Mouse (Mus musculus) ES-Bruce4 (cell line): ENCODE data around the gene Gm3298. TPM values are rescaled to one million over a fixed set of nuclear protein-coding genes. Genes with fewer than 3 reads are reported as not detected.
"Not testable (repeated sequence)": the region's sequence is repeated elsewhere in the genome, so short reads cannot be mapped to it uniquely, and the experiment has no call there.

Experiments used
- H3K27ac ChIP-seq: 2 replicates; pipeline ENCODE4 v1.5.1; 2012; ENCODE audit warnings: low read length, inconsistent platforms; ENCODE audit not compliant: insufficient read depth
- H3K27me3 ChIP-seq: 2 replicates; pipeline ENCODE4 v1.6.1; 2012; ENCODE audit warnings: mild to moderate bottlenecking, low read length, inconsistent platforms; ENCODE audit not compliant: control insufficient read depth, poor library complexity, insufficient read depth, severe bottlenecking
- H3K36me3 ChIP-seq: 2 replicates; pipeline ENCODE4 v1.6.1; 2012; ENCODE audit warnings: inconsistent platforms, mild to moderate bottlenecking, low read length, moderate library complexity; ENCODE audit not compliant: control insufficient read depth, poor library complexity, insufficient read depth, severe bottlenecking
- H3K4me1 ChIP-seq: one replicate; pipeline ENCODE4 v1.8.1; 2011; ENCODE audit warnings: low read length; ENCODE audit not compliant: control insufficient read depth, insufficient read depth
- H3K4me3 ChIP-seq: 2 replicates; pipeline ENCODE4 v1.5.1; 2011; ENCODE audit warnings: low read depth, mild to moderate bottlenecking, low read length
- H3K9ac ChIP-seq: 2 replicates; pipeline ENCODE4 v1.6.1; 2012; ENCODE audit warnings: low read depth, mild to moderate bottlenecking, inconsistent platforms; ENCODE audit not compliant: poor library complexity, severe bottlenecking
- H3K9me3 ChIP-seq: replicated peaks from 2 replicates; pipeline ENCODE4 v1.6.1; 2012; ENCODE audit warnings: mild to moderate bottlenecking, low read length, inconsistent platforms; ENCODE audit not compliant: control insufficient read depth, poor library complexity, insufficient read depth, severe bottlenecking
- polyA plus RNA-seq: library from polyadenylated mRNA; stranded (reverse); fragments of >200 nt; gene quantifications from 2 replicates; pipeline ENCODE4 v1.2.4, GENCODE M21; 2011; ENCODE audit warnings: low read depth; ENCODE audit not compliant: missing spikeins, insufficient read depth, insufficient read length

Gene Gm3298
- polyA plus RNA-seq, result not detected in 2 replicates

GRCm38 (mm10) chr14:5015591-5015990 lies at the start of gene Gm3298:
Gene Gm3298 (plus strand): TSS chr14:5015891.
- not testable (repeated sequence) for H3K9ac ChIP-seq, H3K27me3 ChIP-seq, H3K4me1 ChIP-seq, H3K36me3 ChIP-seq, H3K27ac ChIP-seq, H3K4me3 ChIP-seq, H3K9me3 ChIP-seq

- not testable (repeated sequence) for H3K4me1 ChIP-seq, H3K27me3 ChIP-seq, H3K36me3 ChIP-seq, H3K27ac ChIP-seq, H3K4me3 ChIP-seq, H3K9me3 ChIP-seq, H3K9ac ChIP-seq
Measured at GRCm38 (mm10) chr14:4983635-4984034, 32.1 kb upstream of the Gm3298 start, which contains the start of gene Gm8297. Gene Gm8297 (plus strand): TSS chr14:4983935.

GRCm38 (mm10) chr14:5050329-5050728 lies 34.6 kb downstream of the Gm3298 start, which contains the start of gene 4930555G01Rik:
Gene 4930555G01Rik (plus strand): TSS chr14:5050629.
- H3K36me3 ChIP-seq, H3K9me3 ChIP-seq, H3K4me3 ChIP-seq, H3K27ac ChIP-seq, H3K4me1 ChIP-seq, H3K9ac ChIP-seq, H3K27me3 ChIP-seq: not testable (repeated sequence)

Other genes with a start within 250 kb of the Gm3298 start
- not detected in 2 replicates for gene Gm9602, start 239.6 kb upstream of the Gm3298 start, polyA plus RNA-seq
- not detected in 2 replicates for gene Gm3269, start 177.8 kb upstream of the Gm3298 start, polyA plus RNA-seq
- gene Gm3264, start 160.3 kb upstream of the Gm3298 start, polyA plus RNA-seq, result 1.4 TPM in 1 of 2 replicates, not detected in the other
- not detected in 2 replicates for gene Gm3278, start 123.5 kb upstream of the Gm3298 start, polyA plus RNA-seq
- not detected in 2 replicates for gene Gm8297, start 32.0 kb upstream of the Gm3298 start, polyA plus RNA-seq
- not detected in 2 replicates for gene 4930555G01Rik, start 34.7 kb downstream of the Gm3298 start, polyA plus RNA-seq
- gene Gm8281, start 55.1 kb downstream of the Gm3298 start, polyA plus RNA-seq, result 4.1 and 4.3 TPM in 2 replicates
- not detected in 2 replicates for gene Gm8279, start 115.6 kb downstream of the Gm3298 start, polyA plus RNA-seq
- not detected in 2 replicates for gene Gm3317, start 148.6 kb downstream of the Gm3298 start, polyA plus RNA-seq
- not detected in 2 replicates for gene Gm8271, start 169.9 kb downstream of the Gm3298 start, polyA plus RNA-seq
- gene Gm3526, start 244.7 kb downstream of the Gm3298 start, polyA plus RNA-seq, result not detected in 2 replicates